Mouse (Mus musculus) adrenal gland, adult 2 months (tissue): ENCODE results near the gene Syk. TPM values are rescaled to one million over a fixed set of nuclear protein-coding genes. Genes with fewer than 3 reads are reported as not detected.
A peak's percentile ranks its signal among the peaks of the same experiment; 100 is the strongest.

ENCODE experiments used
- DNase-seq: peaks from one replicate; pipeline ENCODE4 v3.0.0; 2021
- long read RNA-seq: library from polyadenylated mRNA; stranded (forward); transcript quantifications from one replicate; pipeline ENCODE4 v2.0.0, GENCODE M21; 2021
- polyA plus RNA-seq: library from polyadenylated mRNA; depleted of rRNA; stranded (reverse); fragments of >200 nt; gene quantifications from 2 replicates; pipeline ENCODE4 v1.2.3, GENCODE M21; 2012; rRNA removed
- total RNA-seq, 2 experiments: library from RNA; stranded (reverse); gene quantifications; 2 replicates each; pipeline ENCODE4 v1.2.3; 2021

Gene Syk
- 1 to 10 TPM; 5.1 to 5.8 TPM for total RNA-seq
- polyA plus RNA-seq: 1.6 and 1.8 TPM in 2 replicates
- long read RNA-seq, full-length matches to known transcripts: 2 of 3 reads
- long read RNA-seq, partial matches to known transcripts: 1 of 3 reads
- long read RNA-seq, other reads (novel, unspliced or antisense): 0 of 3 reads

GRCm38 (mm10) chr13:52582878-52583661, at the start of gene Syk:
Syk (plus strand) TSS chr13:52583173.
- DNase-seq: peak; percentile 52

- DNase-seq: no peak
These were observed 49.3 kb upstream of the Syk start for GRCm38 (mm10) chr13:52533644-52534043.

- DNase-seq: peak; percentile 33
These were observed 47.4 kb upstream of the Syk start for GRCm38 (mm10) chr13:52535542-52535941.

DNA sequence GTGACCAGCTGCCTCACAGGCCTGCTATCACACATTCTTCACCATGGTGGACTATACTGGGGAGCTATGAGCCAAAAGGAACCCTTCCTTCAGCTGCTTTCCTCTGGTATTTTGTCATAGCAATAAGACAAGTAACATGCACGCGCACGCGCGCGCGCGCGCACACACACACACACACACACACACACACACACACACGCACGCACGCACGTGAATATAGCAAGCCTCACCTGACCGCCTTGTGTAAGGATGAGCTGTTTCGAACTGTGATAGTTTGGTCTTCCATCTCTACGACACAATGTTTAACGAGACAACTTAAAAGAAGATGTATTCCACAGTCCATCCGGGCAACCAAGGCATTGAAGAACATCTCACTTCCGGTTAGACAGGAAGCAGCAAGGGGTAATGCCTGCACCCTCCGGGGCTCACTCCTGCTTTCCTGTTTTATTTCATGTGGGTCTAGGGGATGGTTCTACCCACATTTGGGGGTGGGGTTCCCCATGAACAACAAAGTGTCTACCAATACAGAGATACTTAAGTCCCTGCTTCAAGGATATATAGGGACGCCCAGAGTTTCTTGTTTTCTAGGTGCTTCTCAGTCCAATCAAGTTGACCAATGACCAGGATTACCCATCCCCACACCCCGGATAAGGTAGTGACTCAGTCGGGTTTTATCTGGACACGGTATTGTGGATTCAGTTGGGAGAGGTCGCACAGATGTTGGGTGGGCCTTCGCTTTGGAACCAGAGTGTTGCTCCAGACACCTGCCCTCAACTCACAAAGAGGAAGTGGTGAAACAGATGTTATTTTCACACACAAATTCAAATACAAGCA, 45.0 kb upstream of the Syk start:
- DNase-seq: no peak

DNA sequence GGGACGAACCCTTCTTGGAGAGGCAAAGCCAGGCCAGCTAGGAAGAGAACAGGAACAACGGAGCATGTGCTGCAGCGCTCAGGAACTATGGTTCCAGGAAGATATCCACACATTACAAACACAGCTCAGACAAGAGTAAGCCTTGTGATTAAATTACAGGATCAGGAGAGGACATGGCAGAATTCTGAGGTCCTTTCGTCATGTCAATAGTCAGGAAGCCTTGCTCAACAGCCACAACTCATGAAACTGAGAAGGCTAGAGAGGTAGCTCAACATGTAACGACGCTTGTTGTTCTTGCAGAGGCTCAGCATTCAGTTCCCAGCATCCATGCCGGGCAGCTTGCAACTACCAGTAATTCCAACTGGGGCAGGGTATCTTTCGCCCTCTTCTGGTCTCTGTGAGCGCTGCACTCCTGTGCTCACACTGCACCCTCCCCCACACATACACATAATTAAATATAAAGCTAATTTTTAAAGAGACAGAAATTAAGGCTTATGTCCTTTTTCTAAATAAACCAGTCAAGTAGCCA, 44.3 kb upstream of the Syk start:
- no peak for DNase-seq

- no peak for DNase-seq
These were observed 43.5 kb upstream of the Syk start for GRCm38 (mm10) chr13:52539461-52539860.

GRCm38 (mm10) chr13:52541385-52542035, 41.5 kb upstream of the Syk start:
- no peak for DNase-seq

- no peak for DNase-seq
These were observed 40.9 kb upstream of the Syk start for GRCm38 (mm10) chr13:52542036-52542526.

DNA sequence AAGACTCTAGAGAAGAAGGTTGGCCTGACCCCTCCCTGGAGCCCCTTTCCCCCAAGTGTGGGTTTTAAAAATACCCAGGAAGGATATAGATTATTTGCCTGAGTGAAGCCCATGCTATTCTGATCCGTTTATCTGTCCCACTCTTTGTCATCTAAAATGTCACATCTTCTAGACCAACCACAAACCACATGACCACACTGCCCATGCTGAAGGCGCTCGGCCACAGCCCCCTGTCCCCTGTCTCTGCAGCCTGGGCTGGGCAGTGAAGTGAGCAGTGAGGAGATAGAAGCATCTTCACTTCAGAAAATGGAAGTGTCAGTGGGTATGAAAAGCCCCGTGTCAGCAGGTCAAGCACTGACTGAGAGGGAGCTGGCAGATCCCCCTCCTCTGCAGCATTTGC, 40.3 kb upstream of the Syk start:
- no peak for DNase-seq

DNA sequence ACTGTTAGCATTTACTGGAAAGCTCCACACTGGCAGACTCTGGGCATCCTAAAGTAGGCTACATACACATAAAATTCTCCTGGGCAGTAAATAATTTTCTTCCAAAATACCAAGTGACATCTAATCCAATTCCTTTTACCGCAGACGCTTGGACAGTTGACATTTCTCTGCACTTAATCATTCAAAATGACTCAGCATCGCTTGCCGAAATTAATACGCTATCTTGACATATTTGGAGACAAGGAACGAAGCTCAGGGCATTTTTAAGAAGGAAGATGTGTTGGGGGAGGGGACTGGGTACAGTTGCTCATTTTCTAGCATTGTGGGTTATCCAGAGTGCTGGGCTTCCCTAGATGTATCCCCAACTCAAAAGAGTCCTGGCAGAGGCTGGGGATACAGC, 36.7 kb upstream of the Syk start:
- DNase-seq: peak; percentile 27

DNA sequence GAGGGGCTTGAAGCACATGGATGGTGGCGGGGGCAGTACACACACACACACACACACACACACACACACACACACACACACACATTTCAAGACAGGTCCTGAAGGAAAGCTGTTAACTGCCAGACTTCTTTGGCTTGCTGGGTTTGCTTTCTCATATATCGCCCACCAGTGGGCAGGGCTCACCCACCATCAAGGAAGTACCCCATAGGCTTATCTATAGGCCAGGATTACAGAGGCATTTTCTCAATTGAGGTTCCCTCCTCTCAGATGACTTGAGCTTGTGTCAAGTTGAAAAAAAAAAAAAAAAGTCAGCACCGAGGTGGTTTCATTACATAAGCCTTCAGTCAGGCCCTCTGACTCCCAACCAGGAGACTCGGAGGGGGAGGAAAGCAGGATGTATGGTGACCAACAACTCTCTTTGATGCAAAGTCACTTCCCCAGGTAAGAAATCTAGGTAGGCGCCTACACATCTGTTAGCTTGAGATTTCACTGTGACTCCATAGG, 32.2 kb upstream of the Syk start:
- DNase-seq: no peak

DNA sequence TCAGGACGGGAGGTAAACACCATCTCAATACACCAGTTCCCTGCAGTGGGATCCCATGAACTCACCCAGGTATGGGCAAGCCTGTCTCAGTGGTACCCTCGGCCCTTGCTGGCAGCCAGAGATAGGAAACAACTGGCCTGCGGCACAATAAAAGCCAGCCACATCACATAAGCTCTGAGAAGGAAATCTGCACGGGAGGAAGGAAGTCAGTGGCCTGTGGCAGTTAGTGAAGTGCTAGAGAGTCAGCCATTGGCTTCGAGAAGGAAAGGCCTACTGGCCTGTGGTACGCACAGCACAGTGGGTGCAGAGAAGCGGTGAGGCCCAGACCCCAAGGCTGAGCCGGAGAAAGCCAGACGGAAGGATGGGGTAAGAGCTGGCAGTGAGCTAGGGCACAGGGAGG, 31.7 kb upstream of the Syk start:
- DNase-seq: no peak

GRCm38 (mm10) chr13:52552822-52553477, 30.0 kb upstream of the Syk start:
- no peak for DNase-seq

DNA sequence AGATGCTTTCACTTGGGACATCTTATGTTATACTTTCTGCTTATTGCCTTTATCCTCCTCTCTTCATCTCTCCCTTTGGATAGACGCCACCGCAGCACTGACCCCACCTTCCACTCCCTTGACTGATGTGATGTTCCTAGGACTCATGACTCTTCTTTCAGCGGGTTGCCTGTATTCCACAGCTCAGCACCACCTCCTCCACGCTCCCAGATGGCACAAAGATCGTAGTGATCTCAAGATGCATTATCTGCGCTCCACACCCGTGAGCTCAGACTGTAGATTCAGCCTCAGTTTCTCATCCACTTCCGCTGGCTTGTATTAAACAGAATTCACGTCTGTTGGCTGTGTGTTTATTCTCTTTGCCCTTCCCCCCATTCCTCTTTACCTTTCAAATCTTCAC, 28.3 kb upstream of the Syk start:
- no peak for DNase-seq

GRCm38 (mm10) chr13:52557421-52557820, 25.6 kb upstream of the Syk start:
- DNase-seq: no peak

DNA sequence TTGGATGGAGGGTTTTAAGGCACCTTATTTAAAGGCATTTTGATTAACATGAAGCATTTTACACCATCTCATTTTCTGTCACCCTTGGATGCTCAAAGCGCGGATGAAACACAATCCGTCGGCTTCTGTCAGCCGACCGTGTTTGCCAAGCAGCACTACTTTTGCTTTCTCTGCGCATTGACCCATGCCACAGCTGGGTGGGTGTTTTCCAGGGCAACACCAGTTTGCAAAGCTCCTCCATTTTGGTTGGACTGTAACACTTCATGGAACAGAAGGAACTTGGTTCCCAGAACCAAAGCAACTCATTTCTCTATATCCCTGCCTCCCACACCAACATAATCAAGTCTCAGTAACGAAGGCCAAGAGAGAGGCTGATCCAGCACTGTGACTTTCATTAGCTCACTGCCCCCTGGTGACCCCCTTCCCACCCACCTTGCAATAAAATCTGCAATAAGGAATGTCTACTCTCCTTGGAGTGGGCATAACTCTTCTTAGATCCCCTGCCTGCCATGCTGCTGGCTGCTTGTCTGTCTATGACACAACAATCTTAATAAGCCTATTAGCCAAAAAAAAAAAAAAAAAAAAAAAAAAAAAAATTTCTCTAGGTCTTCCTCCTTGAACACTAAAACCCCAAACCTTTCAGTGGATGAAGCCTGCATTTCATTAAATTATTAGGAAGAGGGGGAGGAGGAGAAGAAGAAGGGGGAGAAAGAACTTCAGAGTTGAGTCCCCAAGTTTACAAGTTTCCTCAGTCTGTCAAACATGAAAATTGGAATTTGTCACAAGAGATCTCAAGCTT, 21.4 kb upstream of the Syk start:
- DNase-seq: no peak

GRCm38 (mm10) chr13:52562166-52562571, 20.8 kb upstream of the Syk start:
- DNase-seq: no peak

DNA sequence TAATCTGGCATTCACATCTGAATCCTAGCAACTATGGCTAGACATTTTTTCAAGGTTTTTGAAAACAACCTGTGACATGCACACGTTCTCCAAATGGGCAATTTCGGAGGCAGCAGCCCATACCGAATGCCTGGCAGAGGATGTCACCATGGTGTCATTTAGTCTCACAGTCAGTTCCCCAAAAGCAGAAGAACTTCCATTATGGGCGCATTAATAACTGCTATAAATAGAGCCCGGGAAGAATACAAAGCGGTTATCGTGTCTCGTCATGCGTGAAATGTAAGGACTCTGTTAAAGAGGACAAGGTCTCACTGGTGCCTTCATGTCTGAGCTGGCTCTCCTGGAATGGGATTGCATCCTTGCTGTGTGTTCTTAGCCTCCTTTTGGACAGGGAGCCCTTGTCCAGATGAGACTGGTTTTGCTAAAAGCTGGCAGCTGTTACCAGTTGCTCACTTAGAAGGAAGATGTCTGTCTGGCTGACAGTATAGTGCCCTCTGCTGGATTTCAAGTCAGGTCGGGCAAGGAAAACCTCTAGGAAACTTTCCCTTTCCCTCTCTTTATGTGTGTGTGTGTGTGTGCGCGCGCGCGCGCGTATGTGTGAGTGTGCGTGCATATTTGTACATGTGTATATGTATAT, 17.8 kb upstream of the Syk start:
- DNase-seq: no peak

DNA sequence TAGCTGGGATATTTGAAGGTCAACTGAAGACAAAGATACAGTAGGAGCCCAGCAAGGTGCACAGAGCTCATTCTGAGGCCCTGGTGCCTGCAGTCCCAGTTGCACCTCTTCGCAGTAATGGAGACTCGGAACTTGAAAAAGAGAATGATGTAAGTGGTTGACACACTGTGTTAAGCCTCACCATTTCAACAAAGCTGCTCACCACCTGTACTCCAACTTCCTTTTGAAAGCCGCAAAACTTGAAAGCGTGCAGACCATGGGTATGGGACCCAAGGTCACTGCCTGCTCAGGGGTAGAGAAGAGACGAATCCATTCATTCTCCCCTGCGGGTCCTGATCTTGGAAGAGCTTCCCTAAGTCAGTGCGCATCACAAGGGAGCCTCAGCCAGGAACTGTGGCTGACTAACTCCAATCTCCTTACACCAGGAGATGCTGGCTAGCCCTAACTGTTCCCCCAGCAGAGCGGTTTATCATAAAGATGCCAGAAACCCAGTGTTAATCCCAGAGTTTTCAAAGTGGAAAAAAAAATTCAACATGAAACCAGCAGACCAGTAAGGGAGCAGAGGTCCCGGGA, 16.7 kb upstream of the Syk start:
- DNase-seq: no peak

GRCm38 (mm10) chr13:52566777-52567176, 16.2 kb upstream of the Syk start:
- no peak for DNase-seq
